Mouse (Mus musculus) cerebellum, adult 11 months (tissue): ENCODE measurements around the gene Gm37240.
"Not testable (repeated sequence)": the region's sequence is repeated elsewhere in the genome, so short reads cannot be mapped to it uniquely, and the experiment has no call there.

Source experiments
- DNase-seq: peaks from one replicate; pipeline ENCODE4 v3.0.0; 2022

Gm37240 gene

GRCm38 (mm10) chr3:84927901-84928300, 959.4 kb downstream of the Gm37240 start:
- no peak for DNase-seq

GRCm38 (mm10) chr3:84927168-84927794, 960.0 kb downstream of the Gm37240 start:
- no peak for DNase-seq

GRCm38 (mm10) chr3:84926140-84926539, 961.2 kb downstream of the Gm37240 start:
- no peak for DNase-seq

- no peak for DNase-seq
Observed at GRCm38 (mm10) chr3:84925229-84925628, 962.1 kb downstream of the Gm37240 start.

GRCm38 (mm10) chr3:84923670-84924069, 963.6 kb downstream of the Gm37240 start:
- no peak for DNase-seq

GRCm38 (mm10) chr3:84923256-84923655, 964.1 kb downstream of the Gm37240 start:
- DNase-seq: no peak

GRCm38 (mm10) chr3:84921704-84922420, 965.5 kb downstream of the Gm37240 start:
- peak; percentile 10 for DNase-seq

- DNase-seq: no peak
Observed at GRCm38 (mm10) chr3:84917903-84918679, 969.2 kb downstream of the Gm37240 start.

GRCm38 (mm10) chr3:84914284-84914683, 973.0 kb downstream of the Gm37240 start:
- DNase-seq: no peak

GRCm38 (mm10) chr3:84906528-84906927, 980.8 kb downstream of the Gm37240 start:
- no peak for DNase-seq

- DNase-seq: no peak
Observed at GRCm38 (mm10) chr3:84897952-84898351, 989.4 kb downstream of the Gm37240 start.

GRCm38 (mm10) chr3:84890983-84891382, 996.3 kb downstream of the Gm37240 start:
- no peak for DNase-seq

- no peak for DNase-seq
Observed at GRCm38 (mm10) chr3:84889648-84890047, 997.7 kb downstream of the Gm37240 start.

GRCm38 (mm10) chr3:84883817-84884483, 1003.4 kb downstream of the Gm37240 start:
- no peak for DNase-seq

- no peak for DNase-seq
Observed at GRCm38 (mm10) chr3:84876211-84876610, 1011.1 kb downstream of the Gm37240 start.

GRCm38 (mm10) chr3:84875306-84875705, 1012.0 kb downstream of the Gm37240 start:
- no peak for DNase-seq

- no peak for DNase-seq
Observed at GRCm38 (mm10) chr3:84870126-84870525, 1017.2 kb downstream of the Gm37240 start.

- DNase-seq: no peak
Observed at GRCm38 (mm10) chr3:84867991-84868390, 1019.3 kb downstream of the Gm37240 start.

- DNase-seq: no peak
Observed at GRCm38 (mm10) chr3:84867434-84867975, 1019.8 kb downstream of the Gm37240 start.

- DNase-seq: no peak
Observed at GRCm38 (mm10) chr3:84866866-84867265, 1020.5 kb downstream of the Gm37240 start.

- DNase-seq: no peak
Observed at GRCm38 (mm10) chr3:84865684-84866083, 1021.6 kb downstream of the Gm37240 start.

- DNase-seq: not testable (repeated sequence)
Observed at GRCm38 (mm10) chr3:84861817-84862216, 1025.5 kb downstream of the Gm37240 start.

- no peak for DNase-seq
Observed at GRCm38 (mm10) chr3:84860669-84861068, 1026.6 kb downstream of the Gm37240 start.
